Mouse (Mus musculus) thymus, adult 2 months (tissue): ENCODE data around the gene Zc3h12d.

Source experiments
- CTCF ChIP-seq: fragments of 200-500 bp; IDR thresholded peaks from 2 replicates; pipeline ENCODE4 v1.5.1; 2012; ENCODE audit warnings: mild to moderate bottlenecking, control low read depth, low read length, moderate library complexity, borderline replicate concordance; ENCODE audit not compliant: control insufficient read depth, poor library complexity, insufficient read depth; ENCODE audit errors: extremely low read depth
- POLR2A ChIP-seq: fragments of 200-500 bp; IDR thresholded peaks from 2 replicates; pipeline ENCODE4 v1.6.1; 2012; ENCODE audit warnings: mild to moderate bottlenecking, low read length, control low read depth, moderate library complexity; ENCODE audit not compliant: control insufficient read depth, poor library complexity, insufficient read depth; ENCODE audit errors: extremely low read depth

DNA sequence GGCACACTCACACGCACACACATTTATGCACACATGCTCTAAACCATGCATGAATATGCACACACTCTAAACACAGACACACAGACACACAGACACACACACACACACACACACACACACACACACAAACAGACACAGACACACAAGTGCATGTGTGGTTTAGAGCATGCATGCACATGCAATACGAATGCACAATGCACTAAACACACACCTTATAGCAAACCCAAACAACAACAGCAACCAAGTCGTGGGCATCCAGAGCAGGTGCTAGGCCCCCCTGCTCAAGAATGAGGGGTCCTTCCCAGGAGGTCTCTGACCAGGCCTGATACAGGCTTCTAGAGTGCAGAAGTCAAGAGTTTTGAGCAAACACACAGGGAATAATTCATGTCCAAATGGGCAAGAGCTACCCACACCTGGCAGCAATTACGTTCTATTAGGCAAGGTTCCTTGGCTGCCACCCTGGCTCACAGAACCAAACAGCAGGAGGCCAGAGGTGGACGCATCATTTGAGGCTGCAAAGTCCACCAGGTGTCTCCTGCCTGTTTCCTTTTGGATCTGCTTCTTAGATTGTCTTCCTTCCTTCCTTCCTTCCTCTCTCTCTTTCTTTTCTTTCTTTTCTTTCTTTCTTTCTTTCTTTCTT, 39.2 kb downstream of the Zc3h12d start:
- no peak for TF ChIP-seq CTCF
- no peak for TF ChIP-seq POLR2A
